Mouse (Mus musculus) ES-E14 (cell line): ENCODE data around the gene Evi2b. TPM values are rescaled to one million over a fixed set of nuclear protein-coding genes. Genes with fewer than 3 reads are reported as not detected.

Experiments
- DNase-seq: peaks from one replicate; pipeline ENCODE4 v3.0.0-alpha.2; 2013; ENCODE audit warnings: low read depth, low spot score
- H3K27ac ChIP-seq: 2 replicates; pipeline ENCODE4 v1.5.1; 2012; ENCODE audit warnings: low read depth, mild to moderate bottlenecking, low read length, moderate library complexity, mixed read lengths; ENCODE audit not compliant: poor library complexity, insufficient read depth, severe bottlenecking
- H3K36me3 ChIP-seq: 2 replicates; pipeline ENCODE4 v1.6.1; 2012; ENCODE audit warnings: mild to moderate bottlenecking, low read length, moderate library complexity, mixed read lengths; ENCODE audit not compliant: control insufficient read depth, poor library complexity, insufficient read depth, severe bottlenecking
- H3K4me1 ChIP-seq, 2 experiments: fragments of 150-350 bp in 1 of 2; sonication (generic) in 1 of 2; 2 replicates each; pipeline ENCODE4 v1.6.1; 2012; ENCODE audit warnings: low read length in 2 of 2, mild to moderate bottlenecking in 1 of 2, mixed read lengths in 1 of 2; ENCODE audit not compliant: control insufficient read depth in 2 of 2, insufficient read depth in 2 of 2, poor library complexity in 1 of 2
- H3K4me3 ChIP-seq, 2 experiments: fragments of 150-350 bp in 1 of 2; sonication (generic) in 1 of 2; 2 replicates each; pipeline ENCODE4 v1.5.1; 2012; ENCODE audit warnings: low read length in 2 of 2, low read depth in 1 of 2, mild to moderate bottlenecking in 1 of 2, mixed read lengths in 1 of 2; ENCODE audit not compliant: insufficient read depth in 1 of 2, poor library complexity in 1 of 2, severe bottlenecking in 1 of 2
- H3K9ac ChIP-seq: 2 replicates; pipeline ENCODE4 v1.6.1; 2012; ENCODE audit warnings: low read depth, mild to moderate bottlenecking, low read length, mixed read lengths; ENCODE audit not compliant: poor library complexity, insufficient read depth, severe bottlenecking
- H3K9me3 ChIP-seq: fragments of 150-350 bp; sonication (generic); 2 replicates; pipeline ENCODE4 v1.6.1; 2012; ENCODE audit warnings: low read depth, mild to moderate bottlenecking, low read length; ENCODE audit not compliant: control insufficient read depth, insufficient read depth
- CHD2 ChIP-seq: IDR thresholded peaks from 2 replicates; pipeline ENCODE4 v1.6.1; 2014; ENCODE audit warnings: mild to moderate bottlenecking, low read depth, low read length, inconsistent platforms
- HCFC1 ChIP-seq: IDR thresholded peaks from 2 replicates; pipeline ENCODE4 v1.6.1; 2012; ENCODE audit warnings: low read length, inconsistent platforms, borderline replicate concordance; ENCODE audit not compliant: insufficient read depth
- MAFK ChIP-seq: IDR thresholded peaks from 2 replicates; pipeline ENCODE4 v1.6.1; 2014; ENCODE audit warnings: mild to moderate bottlenecking, low read depth, low read length, inconsistent platforms; ENCODE audit not compliant: insufficient read depth
- ZC3H11A ChIP-seq: IDR thresholded peaks from 2 replicates; pipeline ENCODE4 v1.6.1; 2012; ENCODE audit warnings: low read depth, mild to moderate bottlenecking, inconsistent platforms, low read length, borderline replicate concordance
- ZNF384 ChIP-seq: IDR thresholded peaks from 2 replicates; pipeline ENCODE4 v1.6.1; 2012; ENCODE audit warnings: low read depth, low read length, inconsistent platforms
- in situ Hi-C, 2 experiments: fragments of 600-800 bp; cut with MboI; formaldehyde crosslinking; loops; one replicate each; pipeline ENCODE4 v1.15.1; 2025; ENCODE audit warnings: low sequenced_read_pairs in 2 of 2, inconsistent platforms in 1 of 2; ENCODE audit not compliant: unreplicated experiment in 2 of 2
- total RNA-seq: library from RNA; depleted of rRNA; stranded (reverse); fragments of 300-350 nt; gene quantifications from 2 replicates; pipeline ENCODE4 v1.2.3, GENCODE M21; 2012

The Evi2b gene
- total RNA-seq, 1 experiment: not detected

DNA sequence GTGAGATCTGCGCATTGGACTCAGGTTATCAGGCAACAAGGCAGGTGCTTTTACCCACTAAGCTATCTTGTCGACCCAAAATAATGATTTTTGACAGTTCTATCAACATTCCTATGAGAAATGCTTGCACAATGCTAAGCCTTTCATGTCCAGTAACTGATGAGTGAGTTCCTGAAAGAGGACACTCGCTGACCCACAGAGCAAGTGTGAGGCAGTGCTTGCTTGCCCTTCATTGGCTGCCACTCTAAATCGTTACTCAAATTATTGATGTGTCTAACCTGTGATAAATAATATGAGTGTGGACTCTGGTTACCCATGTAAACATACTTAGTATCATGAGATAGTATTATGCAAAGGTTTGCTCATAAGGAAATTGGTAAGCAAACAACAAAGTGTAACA, 37.0 kb upstream of the Evi2b start:
- in situ Hi-C loops: no loop called here
- Histone ChIP-seq H3K9ac (no peak overlapping the region), H3K4me1 (no peaks in the 10 kb centered on the region), H3K27ac (no peak overlapping the region), H3K4me3 (no peak overlapping the region), H3K9me3 (no peaks in the 10 kb centered on the region), H3K36me3 (peaks cover 5% of the 10 kb centered on the region)
- DNase-seq: no peak
- TF ChIP-seq ZNF384 (no peak), CHD2 (no peak), ZC3H11A (no peak), HCFC1 (no peak), MAFK (no peak)

DNA sequence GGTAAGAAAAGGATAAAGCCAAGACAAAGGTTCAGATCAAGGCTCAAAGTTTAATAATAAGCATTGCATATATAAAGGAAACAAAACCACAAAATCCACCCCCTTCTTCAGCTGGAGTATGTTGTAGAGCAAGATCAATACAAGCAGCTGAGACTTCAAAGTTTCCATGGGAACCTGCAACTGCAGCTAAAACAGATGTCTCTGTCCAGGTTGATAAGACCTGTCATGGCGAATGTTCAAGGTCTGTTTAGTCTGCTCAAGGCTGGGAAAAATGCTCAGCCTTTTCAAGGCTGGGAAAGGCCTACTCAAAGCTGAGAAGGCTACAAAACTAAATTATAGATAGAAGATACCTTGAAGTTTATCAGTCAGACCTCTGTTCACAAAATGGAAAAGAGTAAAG, 29.1 kb upstream of the Evi2b start:
- no peak overlapping the region for H3K9ac ChIP-seq
- no peak overlapping the region for H3K27ac ChIP-seq
- no peaks in the 10 kb centered on the region for H3K9me3 ChIP-seq
- H3K36me3 ChIP-seq: no peaks in the 10 kb centered on the region
- no peaks in the 10 kb centered on the region for H3K4me1 ChIP-seq
- DNase-seq: no peak
- TF ChIP-seq ZNF384: no peak
- no peak for TF ChIP-seq CHD2
- TF ChIP-seq HCFC1: no peak
- no peak for TF ChIP-seq MAFK
- TF ChIP-seq ZC3H11A: no peak
- H3K4me3 ChIP-seq: no peak overlapping the region
- in situ Hi-C loops: no loop called here

DNA sequence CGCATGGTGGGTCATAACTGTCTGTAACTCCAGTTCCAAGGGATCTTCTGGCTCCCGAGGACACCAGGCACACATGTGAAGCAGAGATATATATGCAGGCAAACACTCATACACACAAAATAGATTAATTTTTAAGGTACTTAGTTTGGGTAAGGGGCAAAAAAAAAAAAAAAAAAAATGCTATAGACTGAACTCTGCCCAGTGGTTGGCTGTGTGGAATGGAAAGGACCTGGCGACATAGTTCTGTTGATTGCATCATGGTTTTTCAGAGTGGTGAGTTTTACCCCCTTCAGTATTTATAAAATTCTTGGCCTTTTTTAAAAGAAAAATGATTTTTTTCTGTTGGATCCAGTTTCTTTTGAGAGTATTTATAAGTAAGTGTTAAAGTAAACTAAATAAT, 12.7 kb upstream of the Evi2b start:
- Histone ChIP-seq H3K27ac (no peak overlapping the region), H3K4me3 (no peak overlapping the region), H3K9ac (no peak overlapping the region), H3K36me3 (peaks cover 3% of the 10 kb centered on the region; the same call in 1 of the 2 replicates), H3K4me1 (no peaks in the 10 kb centered on the region), H3K9me3 (no peaks in the 10 kb centered on the region)
- no peak for DNase-seq
- in situ Hi-C loops: no loop called here
- TF ChIP-seq ZC3H11A: no peak
- no peak for TF ChIP-seq CHD2
- TF ChIP-seq ZNF384: no peak
- no peak for TF ChIP-seq MAFK
- TF ChIP-seq HCFC1: no peak

- Histone ChIP-seq H3K4me1 (no peaks in the 10 kb centered on the region), H3K9ac (no peak overlapping the region), H3K27ac (no peak overlapping the region), H3K9me3 (no peaks in the 10 kb centered on the region), H3K4me3 (no peak overlapping the region), H3K36me3 (peaks cover 3% of the 10 kb centered on the region; the same call in 1 of the 2 replicates)
- DNase-seq: no peak
- in situ Hi-C loops: no loop called here
- TF ChIP-seq CHD2: no peak
- TF ChIP-seq MAFK: no peak
- TF ChIP-seq ZC3H11A: no peak
- TF ChIP-seq ZNF384: no peak
- TF ChIP-seq HCFC1: no peak
These were observed 12.0 kb upstream of the Evi2b start for GRCm38 (mm10) chr11:79535554-79535953.

GRCm38 (mm10) chr11:79533950-79534690, 10.6 kb upstream of the Evi2b start:
- in situ Hi-C loops: no loop called here
- H3K9me3 ChIP-seq: no peaks in the 10 kb centered on the region
- H3K4me3 ChIP-seq: no peak overlapping the region
- H3K9ac ChIP-seq: no peak overlapping the region
- H3K36me3 ChIP-seq: peaks cover 3% of the 10 kb centered on the region; the same call in 1 of the 2 replicates
- no peak for TF ChIP-seq ZNF384
- no peak for TF ChIP-seq CHD2
- TF ChIP-seq MAFK: no peak
- TF ChIP-seq HCFC1: no peak
- no peak for TF ChIP-seq ZC3H11A
- no peak for DNase-seq
- no peaks in the 10 kb centered on the region for H3K4me1 ChIP-seq
- no peak overlapping the region for H3K27ac ChIP-seq
